Mouse (Mus musculus): Measurements from ENCODE around the gene Hk1.

Hk1 gene

DNA sequence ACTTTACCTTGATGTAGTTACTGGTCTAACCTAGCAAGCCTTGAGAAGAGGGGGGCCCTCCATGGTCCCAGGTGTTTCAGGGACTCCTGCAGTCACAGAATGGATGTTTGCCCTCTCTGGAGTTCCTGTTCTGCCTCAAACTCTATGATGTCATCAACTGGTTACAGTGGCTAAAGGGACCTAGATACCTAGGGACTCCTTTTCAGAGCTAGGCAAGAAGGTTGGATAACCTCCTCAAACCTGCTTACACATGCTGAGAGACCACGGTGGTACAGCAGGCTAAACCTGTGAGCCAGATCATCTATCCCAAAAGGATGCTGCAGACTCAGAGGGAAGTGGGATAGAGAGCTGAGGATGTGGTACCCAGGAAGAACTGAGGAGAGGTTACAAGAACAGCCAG, at the start of gene Hk1:
Gene Hk1 (minus strand): TSS at position 101 of the 400 bp plus-strand sequence.
- DNase-seq = no peak

DNA sequence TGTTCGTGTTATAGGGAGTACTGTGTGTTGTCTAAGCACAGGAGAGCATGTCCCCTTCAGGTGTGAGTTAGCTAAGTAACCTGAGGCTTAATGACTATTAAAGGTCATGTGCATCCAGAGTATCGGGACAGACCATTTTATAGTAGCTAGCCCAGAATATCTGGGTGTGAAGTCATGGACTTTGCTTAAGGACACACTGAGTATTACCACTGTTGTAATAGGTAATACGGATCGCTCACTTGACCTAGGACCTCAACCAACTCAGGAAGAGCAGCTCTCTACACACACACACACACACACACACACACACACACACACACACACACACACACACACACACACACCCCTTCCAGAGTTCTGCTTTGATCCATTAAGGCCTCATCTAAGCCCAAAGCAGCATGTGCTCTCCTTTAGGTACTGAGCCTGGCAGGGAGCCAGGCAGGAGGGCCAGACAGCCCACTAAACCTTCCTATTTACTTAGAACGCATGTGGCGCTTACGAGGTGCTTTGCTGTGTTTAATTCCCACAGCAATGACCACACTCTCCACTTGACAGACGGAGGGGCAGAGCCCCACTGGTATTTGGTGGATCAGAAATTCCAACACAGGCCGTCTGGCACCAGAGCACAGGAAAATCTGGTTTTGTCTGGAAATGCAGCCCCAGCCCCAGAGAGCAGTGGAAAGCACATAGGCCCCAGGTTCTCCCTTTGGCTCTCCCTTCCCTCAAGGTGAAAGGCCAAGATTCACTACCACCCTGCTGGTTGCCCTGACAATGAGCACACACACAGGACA, 45.6 kb upstream of the Hk1 start:
- DNase-seq = no peak

DNA sequence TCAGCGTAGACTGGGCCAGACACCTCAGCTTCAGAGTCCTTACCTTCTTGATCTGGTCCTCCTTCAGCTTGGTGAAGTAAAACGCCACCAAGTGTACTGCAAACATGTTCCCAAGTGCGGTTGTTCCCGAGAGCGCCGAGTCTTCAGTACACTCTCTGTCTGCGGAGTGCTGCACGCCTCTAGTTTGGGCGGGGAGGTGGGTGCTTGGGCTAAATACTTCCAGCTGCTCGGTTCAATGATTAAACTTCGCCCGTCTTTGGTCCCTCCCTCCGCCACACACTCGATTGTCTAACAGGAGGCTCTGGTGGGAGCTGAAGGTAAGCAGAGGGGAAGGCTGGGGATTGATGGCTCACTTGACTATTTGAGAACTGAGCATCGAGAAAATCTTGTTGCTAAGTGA, 42.5 kb upstream of the Hk1 start, which contains the start of gene Hkdc1:
Gene Hkdc1 (minus strand): TSS at position 237 of the 400 bp plus-strand sequence.
- no peak for DNase-seq

DNA sequence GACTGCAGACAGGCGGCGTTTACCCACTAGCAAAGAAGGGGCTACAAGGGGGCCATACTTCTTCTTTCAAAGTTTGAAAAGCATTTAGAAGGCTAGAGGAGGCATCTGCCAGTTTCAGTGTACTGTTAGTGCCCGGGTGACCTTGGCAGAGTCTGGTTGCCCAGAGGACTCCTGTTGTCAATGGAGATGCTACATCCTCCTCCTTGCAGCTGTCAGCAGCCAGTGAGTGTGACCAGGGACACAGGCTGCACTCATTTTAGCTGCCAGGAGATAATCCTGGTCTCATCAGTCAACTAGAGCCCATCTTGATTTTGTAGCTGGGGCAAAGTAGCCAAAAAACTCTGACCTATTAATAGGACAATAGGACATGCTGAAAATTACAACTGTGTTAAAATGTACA, 41.4 kb upstream of the Hk1 start:
- no peak for DNase-seq

DNA sequence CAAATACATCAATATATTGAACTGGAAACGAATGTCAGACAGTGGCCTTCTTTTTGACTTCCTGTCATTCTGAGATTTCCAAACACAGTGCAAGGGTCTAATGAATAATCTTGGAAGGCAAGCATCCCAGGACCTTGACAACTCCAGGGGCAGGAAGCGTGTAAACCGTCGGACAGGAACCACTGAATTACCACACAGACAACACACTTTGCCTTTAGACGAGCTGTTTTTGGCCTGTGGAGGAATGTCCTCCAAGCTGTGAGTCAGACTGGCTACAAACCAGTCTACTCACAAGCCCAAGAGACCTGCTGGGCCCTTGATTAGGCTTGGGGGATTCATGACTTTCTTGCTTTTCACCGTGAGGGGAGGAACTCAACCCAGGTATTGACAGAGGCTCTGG, 40.7 kb upstream of the Hk1 start:
- no peak for DNase-seq

DNA sequence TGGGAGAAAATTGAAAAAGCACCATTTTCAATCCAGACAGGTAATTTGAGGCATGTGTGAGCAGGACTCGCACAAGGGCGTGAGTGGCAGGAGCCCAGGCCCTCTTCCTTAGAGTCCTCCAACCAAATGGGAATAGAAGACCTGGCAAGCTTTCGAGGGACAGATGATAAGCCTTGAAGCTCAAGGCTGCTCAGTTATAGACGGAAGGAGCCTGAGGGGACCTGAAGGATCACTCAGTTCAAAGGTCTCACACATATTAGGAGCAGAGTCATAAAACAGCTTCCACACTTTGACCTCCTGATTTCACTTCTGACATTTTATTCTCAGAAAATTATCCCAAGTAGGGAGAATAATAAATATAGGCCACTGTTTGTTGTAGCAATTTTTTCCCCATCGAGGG, 39.7 kb upstream of the Hk1 start:
- no peak for DNase-seq

DNA sequence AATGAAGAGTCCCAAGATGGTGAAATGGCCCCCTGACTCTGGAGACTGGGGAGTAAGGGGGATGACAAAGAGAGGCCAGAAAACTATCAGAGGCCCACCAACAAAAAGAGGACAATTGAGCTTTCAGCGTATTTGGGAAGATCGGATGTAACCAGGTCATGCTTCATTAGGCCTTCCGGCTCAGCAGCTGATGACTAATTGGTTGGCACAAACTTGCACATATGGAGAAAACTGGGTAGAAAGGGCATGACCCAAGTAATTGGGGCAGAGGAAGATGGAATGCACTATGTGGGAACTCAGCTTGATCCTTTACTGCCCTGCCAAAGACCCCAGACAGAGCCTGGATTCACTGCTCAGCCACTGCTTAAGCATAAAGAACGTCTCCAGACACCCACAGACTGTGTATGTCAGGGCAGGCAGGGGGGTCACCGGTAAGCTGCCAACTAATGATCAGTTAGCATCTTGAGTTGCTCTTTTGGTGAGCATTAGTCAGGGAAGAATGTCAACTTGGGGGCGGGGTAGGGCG, 39.2 kb upstream of the Hk1 start:
- no peak for DNase-seq

DNA sequence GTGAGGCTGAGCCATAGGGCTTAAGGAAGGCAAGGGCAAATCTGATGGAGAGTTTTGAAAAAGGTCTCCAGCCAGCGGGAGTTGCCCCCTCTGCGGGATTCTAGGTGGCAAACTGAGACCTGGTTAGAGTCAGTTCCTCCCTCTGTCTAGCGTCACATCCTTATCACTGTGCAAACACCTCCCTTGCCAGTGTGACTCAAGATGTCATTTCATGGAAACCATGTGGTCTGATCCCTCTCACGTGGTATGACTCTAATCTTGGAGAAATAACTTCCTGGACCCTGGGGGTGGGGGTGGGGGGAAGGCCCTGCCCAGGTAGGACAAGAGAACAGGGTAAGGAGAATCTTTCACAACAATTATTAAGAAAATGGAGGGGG, 33.9 kb upstream of the Hk1 start:
- DNase-seq = no peak

DNA sequence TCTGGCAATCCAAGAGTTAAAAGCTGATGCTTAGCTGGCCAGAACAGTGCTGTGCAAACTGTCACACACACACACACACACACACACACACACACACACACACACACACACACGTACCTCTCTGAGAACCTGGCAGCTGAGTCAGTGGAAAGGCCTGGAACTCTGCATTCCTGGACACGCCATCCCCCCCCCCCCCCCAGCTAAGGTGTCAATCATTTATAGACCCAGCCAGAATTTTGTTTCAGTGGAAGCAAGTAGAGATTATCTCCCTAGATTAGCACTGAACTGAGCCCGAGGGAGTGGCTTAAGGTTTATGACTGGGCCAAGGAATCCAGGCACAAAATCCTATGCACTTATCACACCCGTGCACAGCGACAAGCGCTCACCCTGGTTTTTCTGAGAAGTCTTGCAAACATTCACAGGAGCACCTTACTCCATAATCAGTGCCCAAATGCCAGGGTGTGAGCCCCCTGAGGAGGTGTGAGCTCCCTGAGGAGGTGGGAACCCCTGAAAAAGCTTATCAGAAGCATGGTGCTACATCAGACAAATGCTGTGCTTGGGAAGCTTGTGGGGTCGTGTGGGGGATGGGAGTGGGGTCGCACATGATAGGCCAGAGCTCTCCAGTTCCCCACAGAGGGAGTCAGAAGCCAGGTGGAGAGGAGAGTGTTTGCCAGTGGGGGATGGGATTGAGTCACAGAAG, 33.3 kb upstream of the Hk1 start:
- DNase-seq = no peak

DNA sequence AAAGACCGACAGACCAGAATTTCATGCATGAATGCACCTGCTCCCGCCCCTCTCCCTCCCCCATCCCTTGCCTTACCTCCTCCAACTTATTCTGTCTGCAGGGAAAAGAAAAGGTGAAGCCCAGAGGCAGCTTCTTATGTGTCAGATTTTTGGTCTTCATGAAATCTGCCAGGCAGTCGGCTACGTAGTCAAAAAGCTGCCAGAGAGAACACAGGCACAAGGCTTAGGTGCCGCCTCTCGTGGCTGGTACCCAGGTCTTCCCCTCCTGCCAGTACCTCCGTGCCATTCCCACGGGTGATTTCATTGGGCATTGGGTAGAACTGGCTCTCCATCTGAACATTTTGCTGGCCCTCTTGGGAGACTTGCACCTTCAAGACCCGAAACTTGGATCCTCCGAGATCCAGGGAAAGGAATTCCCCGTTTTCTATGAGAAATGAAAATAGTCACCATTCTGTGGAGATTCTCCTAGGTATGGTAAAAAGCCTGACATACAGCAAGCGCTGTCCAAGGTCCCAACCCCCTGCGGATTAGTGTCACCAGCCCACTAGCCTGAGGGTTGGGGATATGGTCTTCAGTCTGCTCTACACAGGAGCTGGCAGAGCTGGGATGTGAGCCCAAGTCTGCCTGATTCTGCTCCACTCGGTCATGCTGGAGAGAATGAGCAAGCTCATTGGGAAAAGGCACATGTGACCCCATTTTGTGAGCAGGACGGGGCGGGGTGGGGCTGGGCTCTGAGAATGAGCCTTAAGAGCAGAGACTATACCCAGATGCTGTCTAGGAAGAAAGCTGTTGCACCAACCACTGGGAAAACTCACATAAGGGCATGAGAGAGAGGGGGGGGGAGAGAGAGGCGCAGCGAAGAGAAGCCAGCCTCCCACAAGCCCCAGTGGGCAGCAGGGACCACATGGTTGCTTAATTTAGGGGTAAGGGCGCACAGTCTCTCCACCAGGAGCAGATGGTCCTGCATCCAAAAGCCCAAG, 32.0 kb upstream of the Hk1 start:
- DNase-seq = no peak

DNA sequence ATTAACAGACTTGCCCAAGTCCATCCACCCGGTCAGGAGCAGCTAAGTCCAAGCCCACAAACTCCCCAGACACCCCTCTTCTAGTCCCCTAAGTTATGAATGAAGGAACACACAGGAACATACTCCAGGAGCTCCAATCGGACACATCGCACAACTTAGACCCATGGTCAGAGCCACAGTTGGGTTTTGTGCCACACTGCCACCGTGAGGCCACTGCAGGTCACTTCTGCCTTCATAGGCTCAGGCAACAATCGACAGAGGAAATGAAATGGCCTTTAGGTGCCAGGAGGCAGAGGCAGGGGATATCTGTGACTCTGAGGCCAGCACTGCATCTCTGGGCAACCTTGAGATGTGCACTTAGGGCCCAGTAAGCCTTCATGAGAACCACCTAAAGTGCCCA, 31.2 kb upstream of the Hk1 start:
- peak; percentile 49 for DNase-seq

DNA sequence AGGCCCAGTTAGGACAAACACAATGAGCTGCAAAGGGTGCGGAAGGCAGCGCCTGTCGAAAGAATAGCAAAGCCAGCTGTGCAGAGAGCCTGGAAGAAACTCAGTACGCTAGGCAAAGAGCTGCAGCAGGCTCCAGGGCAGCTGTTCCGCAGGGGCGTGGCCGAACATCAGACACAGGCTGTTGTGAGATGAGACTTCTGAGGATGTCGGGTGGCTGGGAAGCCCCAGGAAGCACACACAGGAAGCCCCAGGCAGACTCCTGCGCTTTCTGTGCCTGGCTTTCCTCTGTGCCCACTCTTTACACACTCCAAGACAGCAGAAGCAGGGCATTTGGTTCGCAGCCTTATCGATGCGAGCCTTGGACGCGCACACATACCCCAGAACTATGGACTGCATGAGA, 25.2 kb upstream of the Hk1 start:
- DNase-seq = no peak

DNA sequence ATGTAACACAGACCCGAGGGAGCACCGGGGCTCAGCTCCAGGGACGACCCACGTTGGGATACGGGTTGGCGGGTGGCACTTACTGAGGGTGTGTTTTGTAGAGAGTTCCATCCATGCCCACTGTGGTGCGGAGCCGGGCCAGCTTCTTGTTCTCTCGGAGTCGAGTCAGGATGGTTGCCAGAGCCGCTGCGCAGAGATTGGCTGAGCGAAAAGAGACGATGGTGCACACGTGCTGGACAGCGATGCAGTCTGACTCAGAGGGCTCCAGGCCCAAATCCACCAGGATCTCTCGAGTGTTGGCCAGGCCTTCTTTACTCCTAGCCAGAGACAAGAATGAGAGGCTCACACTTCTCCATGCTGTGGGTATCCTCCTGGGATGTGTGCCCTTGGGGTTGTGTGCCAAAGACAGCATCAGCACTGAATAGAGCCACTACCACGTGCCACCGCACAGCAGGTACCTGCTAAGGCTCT, 22.0 kb upstream of the Hk1 start:
- DNase-seq = peak; percentile 47

DNA sequence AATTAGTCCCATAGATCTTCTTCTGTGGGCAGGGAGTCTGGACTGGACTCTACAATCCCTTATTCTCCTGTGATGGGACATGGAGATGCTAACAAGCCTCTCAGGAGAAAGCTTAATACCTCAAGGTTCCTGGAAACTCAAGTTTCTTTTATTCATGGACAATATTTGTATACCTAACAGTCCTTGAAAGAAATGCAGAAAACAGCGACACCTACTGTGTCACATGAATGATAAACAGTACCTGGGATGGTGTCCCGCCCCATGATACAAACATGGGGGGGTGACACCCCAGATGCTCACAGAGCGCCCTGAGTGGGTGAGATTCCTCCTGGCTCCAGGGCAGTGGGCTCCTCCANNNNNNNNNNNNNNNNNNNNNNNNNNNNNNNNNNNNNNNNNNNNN, 3.3 kb upstream of the Hk1 start:
- DNase-seq = no peak

DNA sequence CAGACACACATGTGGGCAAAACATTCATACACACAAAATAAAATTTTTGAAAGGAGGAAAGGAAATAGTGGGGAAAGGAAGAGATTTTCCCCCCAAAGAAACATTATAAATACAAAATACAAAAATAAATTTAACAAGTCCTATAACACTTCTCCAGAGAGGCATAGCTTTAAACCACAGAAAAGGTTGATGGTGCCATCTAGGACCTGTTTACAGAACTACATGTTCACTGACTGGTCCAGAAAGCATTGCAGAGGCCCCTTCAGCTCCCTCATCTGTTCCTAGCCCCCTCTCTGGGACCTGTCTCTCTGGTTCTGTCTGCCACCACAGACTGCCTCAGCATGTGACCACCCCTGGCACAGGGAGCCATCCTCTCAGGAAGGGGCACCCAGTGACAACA, 1.2 kb upstream of the Hk1 start:
- no peak for DNase-seq

DNA sequence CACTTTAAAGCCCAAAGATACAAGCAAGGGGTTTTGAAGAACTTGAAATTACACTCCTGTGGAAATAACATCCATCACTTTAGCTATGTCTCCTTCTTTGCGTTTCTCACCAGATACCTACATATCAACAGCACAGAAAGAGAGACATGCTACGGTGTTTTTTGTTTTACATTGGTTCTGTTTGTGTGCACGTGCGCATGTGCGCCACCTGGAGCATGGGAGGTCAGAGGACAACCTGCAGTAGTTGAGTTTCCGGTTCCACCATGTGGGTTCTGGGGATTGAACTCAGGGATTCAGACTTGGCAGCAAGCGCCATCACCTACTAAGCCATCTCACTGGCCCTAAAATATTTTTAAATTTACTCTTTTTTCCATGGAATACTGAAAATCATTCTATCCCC, 20.9 kb downstream of the Hk1 start:
- DNase-seq = no peak

DNA sequence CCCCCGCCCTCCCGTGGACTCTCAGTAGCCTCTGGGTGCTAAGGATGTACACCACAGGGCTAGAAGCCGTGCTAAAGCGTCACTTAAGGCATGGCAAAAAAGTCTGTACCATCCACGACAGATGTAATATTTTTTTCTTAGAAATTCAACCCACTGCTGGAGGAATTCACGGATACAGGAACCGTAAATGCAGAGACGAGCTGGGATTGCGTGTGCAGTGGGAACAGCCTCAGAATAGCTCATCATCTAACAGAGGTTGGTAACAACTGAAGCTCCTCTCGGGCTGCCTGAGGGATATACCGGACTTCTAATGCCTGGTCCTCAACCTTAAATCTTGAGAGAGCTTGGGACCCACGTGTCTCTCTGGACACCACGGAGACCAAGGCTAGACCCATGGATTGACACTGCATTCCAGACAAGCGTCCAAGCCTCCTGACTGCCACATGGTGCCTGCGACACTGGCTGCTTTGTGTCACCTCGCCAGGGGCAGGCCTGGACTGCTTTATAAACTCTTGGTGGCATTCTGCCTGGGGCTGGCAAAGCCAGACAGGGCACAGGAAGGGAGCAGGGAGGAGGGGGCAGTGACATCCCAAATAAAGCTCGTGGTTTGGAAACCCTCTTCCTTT, 23.5 kb downstream of the Hk1 start:
- DNase-seq = peak; percentile 76

DNA sequence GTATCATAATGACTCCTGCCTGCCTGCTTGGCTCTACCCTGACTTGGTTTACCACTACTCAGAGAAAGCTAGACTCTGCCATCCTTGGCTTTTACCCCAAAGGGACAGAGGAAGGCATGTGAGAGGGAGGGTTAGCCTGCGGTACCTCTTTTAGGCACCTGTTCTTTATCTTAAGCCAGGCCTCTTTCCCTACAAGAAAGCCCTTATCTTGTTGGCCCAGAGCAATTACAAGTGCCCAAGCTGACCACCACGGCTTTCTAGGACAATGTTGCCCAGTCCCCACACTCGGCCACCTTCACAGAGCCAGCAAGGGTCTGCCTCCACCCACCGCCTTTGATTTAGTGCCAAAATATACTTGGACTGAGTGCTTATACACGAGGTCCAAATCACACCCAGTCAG, 34.6 kb downstream of the Hk1 start:
- DNase-seq = no peak

DNA sequence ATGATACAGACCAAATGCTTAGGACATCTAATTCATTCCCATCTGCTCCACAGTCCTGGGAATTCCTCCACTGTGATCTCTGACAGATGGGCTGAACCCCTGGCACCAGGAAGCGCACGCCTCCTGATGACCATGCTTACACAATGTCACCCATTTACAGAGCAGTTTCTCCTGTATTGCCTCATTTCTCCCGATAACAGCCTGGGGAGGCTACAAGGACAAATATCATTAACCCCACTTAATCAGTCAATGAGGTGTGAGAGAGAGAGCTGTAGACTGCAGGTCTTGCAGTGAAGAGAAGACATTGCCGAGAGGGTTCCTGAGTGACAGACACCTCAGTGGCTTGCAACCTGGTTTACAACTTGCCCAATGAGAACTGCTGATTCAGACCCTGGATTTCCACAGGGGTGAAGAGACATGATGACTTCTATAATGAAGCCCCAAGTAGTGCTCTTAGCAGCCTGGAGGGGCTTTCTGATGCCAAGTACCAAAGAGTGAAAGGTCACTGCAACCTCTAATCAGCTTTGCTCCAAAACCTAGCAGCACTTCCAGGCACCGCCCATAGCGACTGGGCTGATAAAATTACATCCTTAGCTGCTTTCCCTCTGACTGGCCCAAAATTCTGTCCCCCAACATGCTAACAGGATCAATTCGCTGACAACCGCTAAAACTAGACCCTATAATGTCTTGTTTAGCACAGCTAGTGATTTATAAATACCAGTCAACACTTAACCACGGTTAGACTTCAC, 35.5 kb downstream of the Hk1 start:
- DNase-seq = no peak

DNA sequence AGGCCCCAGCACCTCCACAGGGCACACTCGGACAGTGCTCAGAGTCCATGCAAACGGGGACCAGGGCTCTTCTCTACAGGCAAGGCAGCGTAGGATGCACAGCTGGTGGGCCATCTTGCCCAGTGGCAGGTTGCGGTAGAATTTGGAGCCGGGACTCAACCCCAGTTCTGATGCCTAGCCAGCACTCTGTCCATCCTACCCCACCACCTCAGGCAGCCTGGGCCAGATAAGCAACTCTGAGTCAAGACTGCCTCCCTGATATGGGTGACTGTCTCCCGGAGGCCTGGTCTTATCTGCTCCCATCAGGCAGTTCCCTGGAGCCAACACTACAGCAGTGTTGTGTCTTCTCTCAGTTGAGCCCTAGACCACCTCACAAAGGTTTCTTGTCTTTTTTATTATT, 37.2 kb downstream of the Hk1 start:
- DNase-seq = no peak

DNA sequence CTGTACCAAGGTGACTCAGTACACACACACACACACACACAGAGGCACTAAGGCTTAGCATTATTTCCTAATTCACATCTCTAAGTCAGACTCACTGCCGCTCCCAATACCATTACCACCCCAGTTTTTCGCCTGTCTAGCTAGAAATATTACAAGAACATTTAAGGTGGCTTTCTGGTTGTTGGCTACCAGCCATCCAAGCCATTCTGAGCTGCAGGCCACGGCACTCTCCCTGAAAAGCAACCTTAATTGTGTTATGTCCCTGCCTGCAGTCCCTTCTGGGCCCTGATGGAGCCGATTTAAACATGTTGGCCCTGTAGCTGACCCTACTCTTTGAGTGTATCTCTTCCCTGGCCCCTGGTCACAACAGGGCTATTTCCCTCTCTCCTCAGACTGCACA, 37.8 kb downstream of the Hk1 start:
- no peak for DNase-seq

DNA sequence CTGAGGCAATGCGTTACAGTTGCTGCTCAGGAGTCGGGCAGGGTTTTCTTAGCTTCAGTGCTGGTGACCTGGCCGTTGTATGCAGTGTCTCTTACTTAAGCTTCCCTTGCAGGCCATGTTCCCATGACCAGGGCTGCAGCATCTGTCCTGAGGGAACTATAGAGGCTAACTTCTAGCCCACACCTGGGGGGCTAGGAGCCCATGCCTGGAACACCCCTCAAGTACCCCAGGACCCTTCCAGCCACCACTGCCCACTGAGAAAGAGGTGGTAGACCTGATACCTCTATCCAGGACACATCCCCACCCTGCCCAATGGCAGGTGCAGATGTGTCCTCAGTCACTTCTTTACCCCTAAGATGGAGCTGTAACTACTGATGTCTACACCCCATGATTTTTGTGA, 38.7 kb downstream of the Hk1 start:
- DNase-seq = no peak

All from layer of hippocampus, adult 9-11 months (tissue).